Mouse (Mus musculus): ENCODE data around the gene Cryl1. TPM values are rescaled to one million over a fixed set of nuclear protein-coding genes. Genes with fewer than 3 reads are reported as not detected.

The Cryl1 gene
- polyA plus RNA-seq (2015; fragmentation: Nextera tagmentation; extraction: Ambion mirVana), result 12.2 and 24.5 TPM in 2 replicates

GRCm38 (mm10) chr14:57398065-57398757 lies at the start of gene Cryl1:
Gene Cryl1, minus strand, starts transcription at chr14:57398529.
- WGBS, result 2% methylated on average over 43 of the region's 43 CpGs
- H3K4me1 ChIP-seq, result peaks cover 5% of the 10 kb centered on the region
- H3K36me3 ChIP-seq, result no peaks in the 10 kb centered on the region
- H3K4me2 ChIP-seq, result peak within 1 kb of the TSS; percentile 76
- H3K4me3 ChIP-seq (replicated peaks), result peak within 1 kb of the TSS; percentile 62
- H3K9ac ChIP-seq (replicated peaks), result peak within 1 kb of the TSS; percentile 68
- no peak within 1 kb of the TSS for H3K27ac ChIP-seq (replicated peaks)
- H3K27me3 ChIP-seq (replicated peaks), result peaks cover 9% of the 10 kb centered on the region; the same call in 1 of the 2 replicates
- H3K9me3 ChIP-seq (replicated peaks), result no peaks in the 10 kb centered on the region
- ATAC-seq (ENCODE audit: low FRiP score), result peak; percentile 100

- 95% methylated on average over 2 of the region's 2 CpGs for WGBS
- Histone ChIP-seq H3K4me2 (no peak overlapping the region), H3K9me3 (replicated peaks) (no peaks in the 10 kb centered on the region), H3K27ac (replicated peaks) (no peak overlapping the region), H3K27me3 (replicated peaks) (no peaks in the 10 kb centered on the region), H3K9ac (replicated peaks) (no peak overlapping the region), H3K4me1 (no peaks in the 10 kb centered on the region; the same call in 1 of the 2 replicates), H3K36me3 (0 out of 2 replicates have a peak, but pooled peaks cover 6% of the 10 kb centered on the region), H3K4me3 (replicated peaks) (no peak overlapping the region)
- ATAC-seq (ENCODE audit: low FRiP score), result no peak
These were observed 32.1 kb upstream of the Cryl1 start for GRCm38 (mm10) chr14:57430451-57430850.

- ATAC-seq (ENCODE audit: low FRiP score), result peak; percentile 86
- Histone ChIP-seq H3K9me3 (replicated peaks) (no peaks in the 10 kb centered on the region), H3K27ac (replicated peaks) (peak overlapping the region; percentile 83), H3K4me1 (peaks cover 12% of the 10 kb centered on the region), H3K36me3 (no peaks in the 10 kb centered on the region), H3K4me2 (peak overlapping the region; percentile 71), H3K9ac (replicated peaks) (peak overlapping the region; percentile 90), H3K4me3 (replicated peaks) (peak overlapping the region; percentile 100), H3K27me3 (replicated peaks) (no peaks in the 10 kb centered on the region)
- 1% methylated on average over 17 of the region's 24 CpGs for WGBS
These were observed 25.9 kb upstream of the Cryl1 start for GRCm38 (mm10) chr14:57424212-57424561.

- peak; percentile 99 for ATAC-seq (ENCODE audit: low FRiP score)
- Histone ChIP-seq H3K4me1 (peaks cover 12% of the 10 kb centered on the region), H3K9ac (replicated peaks) (peak within 1 kb of the TSS; percentile 90), H3K4me2 (peak within 1 kb of the TSS; percentile 71), H3K4me3 (replicated peaks) (peak within 1 kb of the TSS; percentile 100), H3K27ac (replicated peaks) (peak within 1 kb of the TSS; percentile 83), H3K36me3 (no peaks in the 10 kb centered on the region), H3K27me3 (replicated peaks) (no peaks in the 10 kb centered on the region), H3K9me3 (replicated peaks) (no peaks in the 10 kb centered on the region)
- WGBS, result 3% methylated on average over 42 of the region's 42 CpGs
These were observed 25.3 kb upstream of the Cryl1 start, which contains the start of gene Ift88 for GRCm38 (mm10) chr14:57423432-57424211. Gene Ift88, plus strand, starts transcription at chr14:57424062.

- Histone ChIP-seq H3K4me2 (no peak overlapping the region), H3K4me3 (replicated peaks) (no peak overlapping the region), H3K27me3 (replicated peaks) (no peaks in the 10 kb centered on the region), H3K4me1 (no peaks in the 10 kb centered on the region), H3K27ac (replicated peaks) (no peak overlapping the region), H3K9me3 (replicated peaks) (no peaks in the 10 kb centered on the region), H3K36me3 (no peaks in the 10 kb centered on the region), H3K9ac (replicated peaks) (no peak overlapping the region)
- no peak for ATAC-seq (ENCODE audit: low FRiP score)
- 96% methylated on average over 2 of the region's 2 CpGs for WGBS
These were observed 18.9 kb upstream of the Cryl1 start for GRCm38 (mm10) chr14:57417187-57417586.

GRCm38 (mm10) chr14:57412166-57412565 lies 13.8 kb upstream of the Cryl1 start:
- Histone ChIP-seq H3K27ac (replicated peaks) (no peak overlapping the region), H3K9ac (replicated peaks) (no peak overlapping the region), H3K27me3 (replicated peaks) (no peaks in the 10 kb centered on the region), H3K36me3 (no peaks in the 10 kb centered on the region), H3K4me3 (replicated peaks) (no peak overlapping the region), H3K4me2 (no peak overlapping the region), H3K4me1 (peaks cover 1% of the 10 kb centered on the region; the same call in 1 of the 2 replicates), H3K9me3 (replicated peaks) (no peaks in the 10 kb centered on the region)
- ATAC-seq (ENCODE audit: low FRiP score), result no peak
- 63% methylated on average over 7 of the region's 7 CpGs for WGBS

- H3K9ac ChIP-seq (replicated peaks), result no peak overlapping the region
- no peaks in the 10 kb centered on the region for H3K27me3 ChIP-seq (replicated peaks)
- ATAC-seq (ENCODE audit: low FRiP score), result no peak; the same call in 1 of the 2 replicates
- peaks cover 3% of the 10 kb centered on the region; the same call in 1 of the 2 replicates for H3K4me1 ChIP-seq
- no peak overlapping the region for H3K27ac ChIP-seq (replicated peaks)
- H3K9me3 ChIP-seq (replicated peaks), result no peaks in the 10 kb centered on the region
- H3K36me3 ChIP-seq, result no peaks in the 10 kb centered on the region
- H3K4me3 ChIP-seq (replicated peaks), result peak overlapping the region; percentile 28
- WGBS, result 10% methylated on average over 6 of the region's 6 CpGs
- peak overlapping the region; percentile 48 for H3K4me2 ChIP-seq
These were observed 10.8 kb upstream of the Cryl1 start for GRCm38 (mm10) chr14:57409106-57409505.

- no peaks in the 10 kb centered on the region for H3K9me3 ChIP-seq (replicated peaks)
- no peak overlapping the region for H3K27ac ChIP-seq (replicated peaks)
- ATAC-seq (ENCODE audit: low FRiP score), result no peak
- no peaks in the 10 kb centered on the region for H3K27me3 ChIP-seq (replicated peaks)
- H3K9ac ChIP-seq (replicated peaks), result no peak overlapping the region
- WGBS, result 85% methylated on average over 8 of the region's 8 CpGs
- peaks cover 3% of the 10 kb centered on the region; the same call in 1 of the 2 replicates for H3K4me1 ChIP-seq
- H3K36me3 ChIP-seq, result no peaks in the 10 kb centered on the region
- H3K4me2 ChIP-seq, result no peak overlapping the region
- H3K4me3 ChIP-seq (replicated peaks), result no peak overlapping the region
These were observed 9.8 kb upstream of the Cryl1 start for GRCm38 (mm10) chr14:57408100-57408499.

- no peaks in the 10 kb centered on the region for H3K9me3 ChIP-seq (replicated peaks)
- peak overlapping the region; percentile 30 for H3K4me2 ChIP-seq
- no peak overlapping the region for H3K9ac ChIP-seq (replicated peaks)
- H3K4me1 ChIP-seq, result peaks cover 3% of the 10 kb centered on the region; the same call in 1 of the 2 replicates
- H3K27me3 ChIP-seq (replicated peaks), result no peaks in the 10 kb centered on the region
- 9% methylated on average over 12 of the region's 12 CpGs for WGBS
- H3K27ac ChIP-seq (replicated peaks), result no peak overlapping the region
- no peaks in the 10 kb centered on the region for H3K36me3 ChIP-seq
- peak; percentile 76 for ATAC-seq (ENCODE audit: low FRiP score)
- no peak overlapping the region for H3K4me3 ChIP-seq (replicated peaks)
These were observed 9.0 kb upstream of the Cryl1 start for GRCm38 (mm10) chr14:57407039-57407987.

- Histone ChIP-seq H3K4me1 (peaks cover 8% of the 10 kb centered on the region), H3K27ac (replicated peaks) (no peak overlapping the region), H3K4me3 (replicated peaks) (no peak overlapping the region), H3K27me3 (replicated peaks) (peaks cover 5% of the 10 kb centered on the region; the same call in 1 of the 2 replicates), H3K9ac (replicated peaks) (no peak overlapping the region), H3K36me3 (no peaks in the 10 kb centered on the region), H3K4me2 (no peak overlapping the region), H3K9me3 (replicated peaks) (no peaks in the 10 kb centered on the region)
- no peak for ATAC-seq (ENCODE audit: low FRiP score)
These were observed 4.5 kb upstream of the Cryl1 start for GRCm38 (mm10) chr14:57402815-57403214.
